Mouse (Mus musculus): ENCODE measurements around the gene Slc11a1. TPM values are rescaled to one million over a fixed set of nuclear protein-coding genes. Genes with fewer than 3 reads are reported as not detected.

Slc11a1 gene
- total and polyA plus RNA-seq, 3 experiments = 0.11 TPM; not detected in 2

DNA sequence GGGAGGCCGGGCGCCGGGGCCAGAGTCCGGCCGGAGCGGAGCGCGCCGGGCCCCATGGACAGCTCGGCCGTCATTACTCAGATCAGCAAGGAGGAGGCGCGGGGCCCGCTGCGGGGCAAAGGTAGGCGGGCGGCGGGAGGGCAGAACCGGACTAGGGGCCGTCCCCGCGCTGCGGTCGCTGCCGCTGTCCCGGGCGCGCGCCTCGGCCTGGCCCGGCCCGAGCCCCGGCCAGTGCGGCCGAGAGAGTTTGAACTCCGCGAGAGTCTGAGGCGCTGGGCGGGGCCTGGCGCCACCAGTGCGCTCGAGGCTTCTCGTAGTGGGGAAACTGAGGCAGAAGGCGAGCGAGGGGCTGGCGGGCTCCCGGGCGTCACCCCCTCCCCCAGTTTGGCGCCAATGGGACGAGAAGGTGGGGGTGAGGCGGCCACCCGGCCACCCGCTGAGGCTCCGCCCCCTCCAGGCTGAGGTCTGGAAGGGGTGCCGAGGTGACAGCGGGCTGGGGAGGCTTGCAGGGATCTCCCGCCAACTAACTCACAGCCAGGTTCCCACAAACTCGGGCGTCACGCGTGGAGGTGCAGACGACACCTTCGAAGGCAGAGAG, 16.9 kb downstream of the Slc11a1 start (continued):
- no peak for TF ChIP-seq UBTF (IDR thresholded peaks at IDR 0.05; ENCODE audit: borderline replicate concordance, insufficient read depth, low read depth, low read length)
- peak; percentile 78; the same call in 1 of the 2 replicates for TF ChIP-seq E2F4 (IDR thresholded peaks at IDR 0.05; ENCODE audit: borderline replicate concordance, low read depth, low read length)

GRCm38 (mm10) chr1:74392446-74392994, 17.5 kb downstream of the Slc11a1 start:
- Histone ChIP-seq H3K9me3 (replicated peaks; ENCODE audit: insufficient read depth, low read length) (no peaks in the 10 kb centered on the region), H3K27ac (ENCODE audit: control insufficient read depth, low read depth, low read length) (peak overlapping the region; percentile 71), H3K36me3 (ENCODE audit: control insufficient read depth in 1 of 2, insufficient read depth in 2 of 2, low read length in 2 of 2) (peaks cover 0 to 10% of the 10 kb centered on the region in 2 experiments; a peak in 2 of 4 replicates), H3K9ac (ENCODE audit: control insufficient read depth, low read depth, low read length, poor library complexity, severe bottlenecking) (peak overlapping the region; percentile 98), H3K4me1 (ENCODE audit: control insufficient read depth in 1 of 2, insufficient read depth in 2 of 2, low read length in 2 of 2) (peaks cover 0 to 17% of the 10 kb centered on the region in 2 experiments; a peak in 2 of 4 replicates), H3K4me3 (ENCODE audit: control insufficient read depth in 1 of 2, insufficient read depth in 1 of 2, low read depth in 2 of 2, low read length in 2 of 2) (peak overlapping the region; percentile 78 to 85), H3K79me2 (ENCODE audit: control insufficient read depth, insufficient read depth, low read length, poor library complexity) (peaks cover 14% of the 10 kb centered on the region), H3K27me3 (ENCODE audit: control insufficient read depth in 1 of 2, insufficient read depth in 2 of 2, low read length in 2 of 2) (no peaks in the 10 kb centered on the region)
- TF ChIP-seq SMC3 (IDR thresholded peaks at IDR 0.05; ENCODE audit: low read depth, low read length) (no peak), CTCF (IDR thresholded peaks at IDR 0.05 in 2 of 3, conservative IDR thresholded peaks at IDR 0.05 in 1 of 3; ENCODE audit: control insufficient read depth in 1 of 3, insufficient read depth in 1 of 3, low read depth in 2 of 3, low read length in 3 of 3, poor library complexity in 1 of 3, severe bottlenecking in 1 of 3) (no peak), EP300 (IDR thresholded peaks at IDR 0.05; ENCODE audit: low read depth in 1 of 2, low read length in 2 of 2) (no peak), NRF1 (IDR thresholded peaks at IDR 0.05; ENCODE audit: insufficient read depth, low read depth, low read length, poor library complexity, severe bottlenecking) (no peak), USF2 (IDR thresholded peaks at IDR 0.05; ENCODE audit: borderline replicate concordance in 1 of 2, insufficient read depth in 1 of 2, low read depth in 1 of 2, low read length in 2 of 2) (no peak), CHD2 (IDR thresholded peaks at IDR 0.05; ENCODE audit: low read length) (no peak), SIN3A (IDR thresholded peaks at IDR 0.05; ENCODE audit: low read length) (no peak), NELFE (IDR thresholded peaks at IDR 0.05; ENCODE audit: low read depth, low read length) (no peak), ZNF384 (IDR thresholded peaks at IDR 0.05; ENCODE audit: low read depth, low read length) (no peak), ZMIZ1 (IDR thresholded peaks at IDR 0.05; ENCODE audit: low read depth, low read length) (no peak), RCOR1 (IDR thresholded peaks at IDR 0.05; ENCODE audit: low read depth, low read length) (no peak), POLR2AphosphoS2 (IDR thresholded peaks at IDR 0.05; ENCODE audit: low read length) (no peak)
- DNase-seq (ENCODE audit: low read depth, low spot score) = no peak

GRCm38 (mm10) chr1:74393010-74393409, 18.0 kb downstream of the Slc11a1 start:
- Histone ChIP-seq H3K4me1 (ENCODE audit: control insufficient read depth in 1 of 2, insufficient read depth in 2 of 2, low read length in 2 of 2) (peaks cover 0 to 12% of the 10 kb centered on the region in 2 experiments; a peak in 2 of 4 replicates), H3K79me2 (ENCODE audit: control insufficient read depth, insufficient read depth, low read length, poor library complexity) (peaks cover 14% of the 10 kb centered on the region), H3K36me3 (ENCODE audit: control insufficient read depth in 1 of 2, insufficient read depth in 2 of 2, low read length in 2 of 2) (peaks cover 0 to 7% of the 10 kb centered on the region in 2 experiments; a peak in 2 of 4 replicates), H3K27ac (ENCODE audit: control insufficient read depth, low read depth, low read length) (no peak overlapping the region), H3K27me3 (ENCODE audit: control insufficient read depth in 1 of 2, insufficient read depth in 2 of 2, low read length in 2 of 2) (no peaks in the 10 kb centered on the region), H3K9ac (ENCODE audit: control insufficient read depth, low read depth, low read length, poor library complexity, severe bottlenecking) (no peak overlapping the region; the same call in 1 of the 2 replicates), H3K9me3 (replicated peaks; ENCODE audit: insufficient read depth, low read length) (no peaks in the 10 kb centered on the region), H3K4me3 (ENCODE audit: control insufficient read depth in 1 of 2, insufficient read depth in 1 of 2, low read depth in 2 of 2, low read length in 2 of 2) (no peak overlapping the region)
- TF ChIP-seq ZKSCAN1 (IDR thresholded peaks at IDR 0.05; ENCODE audit: low read depth, low read length) (no peak), E2F4 (IDR thresholded peaks at IDR 0.05; ENCODE audit: borderline replicate concordance, low read depth, low read length) (no peak), HCFC1 (IDR thresholded peaks at IDR 0.05; ENCODE audit: low read depth, low read length) (no peak), TCF12 (IDR thresholded peaks at IDR 0.05; ENCODE audit: low read depth, low read length) (no peak), MEF2A (IDR thresholded peaks at IDR 0.05; ENCODE audit: extremely low read depth, insufficient replicate concordance, low read depth, low read length, poor library complexity, severe bottlenecking) (no peak), MAX (IDR thresholded peaks at IDR 0.05; ENCODE audit: low read length) (no peak), GATA1 (IDR thresholded peaks at IDR 0.05; ENCODE audit: low read depth, low read length) (no peak), RAD21 (IDR thresholded peaks at IDR 0.05; ENCODE audit: low read depth, low read length) (no peak), JUND (IDR thresholded peaks at IDR 0.05; ENCODE audit: low read depth, low read length) (no peak), KAT2A (conservative IDR thresholded peaks at IDR 0.05; ENCODE audit: low read depth, low read length) (no peak), USF2 (IDR thresholded peaks at IDR 0.05; ENCODE audit: borderline replicate concordance in 1 of 2, insufficient read depth in 1 of 2, low read depth in 1 of 2, low read length in 2 of 2) (no peak), POLR2A (IDR thresholded peaks at IDR 0.05; ENCODE audit: control insufficient read depth in 1 of 2, insufficient read depth in 1 of 2, low read depth in 1 of 2, low read length in 2 of 2, poor library complexity in 1 of 2) (no peak), ELF1 (IDR thresholded peaks at IDR 0.05; ENCODE audit: low read depth, low read length) (no peak), MAFK (IDR thresholded peaks at IDR 0.05; ENCODE audit: borderline replicate concordance, low read depth, low read length) (no peak), TBP (IDR thresholded peaks at IDR 0.05; ENCODE audit: low read depth, low read length) (no peak), CTCF (IDR thresholded peaks at IDR 0.05 in 2 of 3, conservative IDR thresholded peaks at IDR 0.05 in 1 of 3; ENCODE audit: control insufficient read depth in 1 of 3, insufficient read depth in 1 of 3, low read depth in 2 of 3, low read length in 3 of 3, poor library complexity in 1 of 3, severe bottlenecking in 1 of 3) (no peak), POLR2AphosphoS2 (IDR thresholded peaks at IDR 0.05; ENCODE audit: low read length) (no peak)
- no peak for DNase-seq (ENCODE audit: low read depth, low spot score)
